Mouse (Mus musculus) heart, postnatal 10 days (tissue): ENCODE measurements around the gene Zfp607a. TPM values are rescaled to one million over a fixed set of nuclear protein-coding genes. Genes with fewer than 3 reads are reported as not detected.

Experiments used
- total RNA-seq, 2 experiments: library from RNA; stranded (reverse); gene quantifications; 2 replicates each; pipeline ENCODE4 v1.2.3; 2021

Gene Zfp607a
- total RNA-seq, 2 experiments from 2014 or later: 3.4 to 5.1 TPM

Other genes with a start within 250 kb of the Zfp607a start
- gene Ttc9b, start 203.6 kb upstream of the Zfp607a start, total RNA-seq: not detected
- 10 to 100 TPM; 18.1 to 18.9 TPM for gene Map3k10, start 182.9 kb upstream of the Zfp607a start, total RNA-seq
- gene Zfp607b, start 168.2 kb upstream of the Zfp607a start, total RNA-seq: under 1 TPM; 0.62 to 0.69 TPM
- gene Zfp60, start 126.1 kb upstream of the Zfp607a start, total RNA-seq: 10 to 100 TPM in 1 of 2 experiments, 1 to 10 TPM in 1; 7.4 to 11.2 TPM
- gene Zfp626, start 50.3 kb upstream of the Zfp607a start, total RNA-seq: 1 to 10 TPM; 4.8 to 6.7 TPM
- gene Zfp59, start 18.9 kb upstream of the Zfp607a start, total RNA-seq: 1 to 10 TPM; 2.6 to 3.6 TPM
- gene Zfp974, start 71.9 kb downstream of the Zfp607a start, total RNA-seq: 1 to 10 TPM; 6.2 to 8.5 TPM
- gene Zfp780b, start 121.6 kb downstream of the Zfp607a start, total RNA-seq: 10 to 100 TPM in 1 of 2 experiments, 1 to 10 TPM in 1; 7.5 to 10.8 TPM
- gene Zfp850, start 156.6 kb downstream of the Zfp607a start, total RNA-seq: 1 to 10 TPM in 1 of 2 experiments, under 1 TPM in 1; 0.96 to 1.6 TPM
- 100 to 1,000 TPM; 120 to 121 TPM for gene Psmc4, start 192.6 kb downstream of the Zfp607a start, total RNA-seq
- under 1 TPM in 1 of 2 experiments, not detected in 1; 0.07 TPM for gene Fcgbp, start 213.7 kb downstream of the Zfp607a start, total RNA-seq